Mouse (Mus musculus) heart, postnatal 0 days (tissue): Measurements from ENCODE around the gene Bco2.

Experiments
- CTCF ChIP-seq: IDR thresholded peaks from 2 replicates; pipeline ENCODE4 v1.5.1; 2016; ENCODE audit warnings: antibody characterized with exemption, control low read depth, low read depth
- EP300 ChIP-seq: IDR thresholded peaks from 2 replicates; pipeline ENCODE4 v1.6.1; 2016; ENCODE audit warnings: antibody characterized with exemption, low read depth

DNA sequence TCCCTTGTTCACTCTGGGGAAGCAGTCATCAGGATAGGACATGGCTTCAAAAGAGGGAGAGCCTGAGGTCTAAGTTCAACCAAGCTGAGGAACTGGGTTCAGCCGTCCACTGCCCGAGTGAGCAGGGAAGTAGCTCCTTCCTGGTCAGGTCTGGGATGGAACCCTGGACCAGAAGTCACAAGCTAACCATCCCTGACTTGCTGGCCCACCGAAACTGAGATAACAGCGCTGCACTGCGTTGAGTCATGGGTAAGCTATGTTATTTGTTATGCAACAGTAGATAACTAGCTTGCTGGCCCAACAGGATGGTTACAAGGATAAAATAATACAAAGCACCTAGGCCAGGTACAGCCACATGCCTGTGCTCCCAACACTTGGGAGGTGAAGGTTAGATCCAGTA, 39.5 kb downstream of the Bco2 start:
- TF ChIP-seq CTCF (no peak), EP300 (no peak)
